Mouse (Mus musculus): ENCODE measurements around the gene Cd82. TPM values are rescaled to one million over a fixed set of nuclear protein-coding genes. Genes with fewer than 3 reads are reported as not detected.

The Cd82 gene
- polyA plus RNA-seq, 1 experiment from 2014 or later, result 6.2 TPM

- H3K4me1 ChIP-seq (replicated peaks; ENCODE audit: control insufficient read depth, insufficient read depth, low read length), result peaks cover 3% of the 10 kb centered on the region; the same call in 1 of the 2 replicates
- ATAC-seq (ENCODE audit: low FRiP score), result no peak
- no peak overlapping the region for H3K4me2 ChIP-seq (replicated peaks; ENCODE audit: low read depth, low read length)
- H3K9ac ChIP-seq (ENCODE audit: low read depth, low read length), result no peak overlapping the region
- DNase-seq (ENCODE audit: low spot score), result no peak
- H3K27ac ChIP-seq (ENCODE audit: low read depth, low read length), result no peak overlapping the region
- H3K9me3 ChIP-seq (ENCODE audit: control insufficient read depth, low read length), result no peaks in the 10 kb centered on the region
- H3K4me3 ChIP-seq (ENCODE audit: low read depth, low read length), result no peak overlapping the region
- no peaks in the 10 kb centered on the region for H3K27me3 ChIP-seq (ENCODE audit: control insufficient read depth, insufficient read depth, low read length)
- WGBS, result 83% methylated on average over 2 of the region's 2 CpGs
- no peaks in the 10 kb centered on the region for H3K36me3 ChIP-seq (ENCODE audit: control insufficient read depth, insufficient read depth, low read length)
Observed at GRCm38 (mm10) chr2:93443106-93443505, 19.8 kb downstream of the Cd82 start.

GRCm38 (mm10) chr2:93439812-93440559, 23.0 kb downstream of the Cd82 start:
- Histone ChIP-seq H3K9ac (ENCODE audit: low read depth, low read length) (no peak overlapping the region), H3K4me1 (replicated peaks; ENCODE audit: control insufficient read depth, insufficient read depth, low read length) (no peaks in the 10 kb centered on the region), H3K36me3 (ENCODE audit: control insufficient read depth, insufficient read depth, low read length) (no peaks in the 10 kb centered on the region), H3K9me3 (ENCODE audit: control insufficient read depth, low read length) (no peaks in the 10 kb centered on the region), H3K4me3 (ENCODE audit: low read depth, low read length) (no peak overlapping the region), H3K4me2 (replicated peaks; ENCODE audit: low read depth, low read length) (no peak overlapping the region), H3K27ac (ENCODE audit: low read depth, low read length) (no peak overlapping the region), H3K27me3 (ENCODE audit: control insufficient read depth, insufficient read depth, low read length) (no peaks in the 10 kb centered on the region)
- DNase-seq (ENCODE audit: low spot score), result no peak
- WGBS, result 81% methylated on average over 12 of the region's 12 CpGs
- ATAC-seq (ENCODE audit: low FRiP score), result no peak

GRCm38 (mm10) chr2:93439352-93439771, 23.6 kb downstream of the Cd82 start:
- Histone ChIP-seq H3K36me3 (ENCODE audit: control insufficient read depth, insufficient read depth, low read length) (no peaks in the 10 kb centered on the region), H3K4me3 (ENCODE audit: low read depth, low read length) (no peak overlapping the region), H3K9me3 (ENCODE audit: control insufficient read depth, low read length) (no peaks in the 10 kb centered on the region), H3K9ac (ENCODE audit: low read depth, low read length) (no peak overlapping the region), H3K27ac (ENCODE audit: low read depth, low read length) (no peak overlapping the region), H3K4me2 (replicated peaks; ENCODE audit: low read depth, low read length) (no peak overlapping the region), H3K27me3 (ENCODE audit: control insufficient read depth, insufficient read depth, low read length) (no peaks in the 10 kb centered on the region), H3K4me1 (replicated peaks; ENCODE audit: control insufficient read depth, insufficient read depth, low read length) (no peaks in the 10 kb centered on the region)
- DNase-seq (ENCODE audit: low spot score), result no peak
- WGBS, result 58% methylated on average over 9 of the region's 9 CpGs
- ATAC-seq (ENCODE audit: low FRiP score), result no peak

GRCm38 (mm10) chr2:93438335-93438734, 24.6 kb downstream of the Cd82 start:
- no peaks in the 10 kb centered on the region for H3K27me3 ChIP-seq (ENCODE audit: control insufficient read depth, insufficient read depth, low read length)
- H3K9me3 ChIP-seq (ENCODE audit: control insufficient read depth, low read length), result no peaks in the 10 kb centered on the region
- H3K4me1 ChIP-seq (replicated peaks; ENCODE audit: control insufficient read depth, insufficient read depth, low read length), result no peaks in the 10 kb centered on the region
- H3K4me2 ChIP-seq (replicated peaks; ENCODE audit: low read depth, low read length), result no peak overlapping the region
- no peak overlapping the region for H3K27ac ChIP-seq (ENCODE audit: low read depth, low read length)
- ATAC-seq (ENCODE audit: low FRiP score) (no peak), DNase-seq (ENCODE audit: low spot score) (no peak)
- no peak overlapping the region for H3K4me3 ChIP-seq (ENCODE audit: low read depth, low read length)
- no peaks in the 10 kb centered on the region for H3K36me3 ChIP-seq (ENCODE audit: control insufficient read depth, insufficient read depth, low read length)
- no peak overlapping the region for H3K9ac ChIP-seq (ENCODE audit: low read depth, low read length)
- 65% methylated on average over 6 of the region's 6 CpGs for WGBS

- Histone ChIP-seq H3K4me1 (replicated peaks; ENCODE audit: control insufficient read depth, insufficient read depth, low read length) (no peaks in the 10 kb centered on the region), H3K9ac (ENCODE audit: low read depth, low read length) (no peak overlapping the region), H3K4me2 (replicated peaks; ENCODE audit: low read depth, low read length) (no peak overlapping the region), H3K27me3 (ENCODE audit: control insufficient read depth, insufficient read depth, low read length) (no peaks in the 10 kb centered on the region), H3K36me3 (ENCODE audit: control insufficient read depth, insufficient read depth, low read length) (no peaks in the 10 kb centered on the region), H3K9me3 (ENCODE audit: control insufficient read depth, low read length) (no peaks in the 10 kb centered on the region), H3K4me3 (ENCODE audit: low read depth, low read length) (no peak overlapping the region), H3K27ac (ENCODE audit: low read depth, low read length) (no peak overlapping the region)
- WGBS, result 82% methylated on average over 4 of the region's 4 CpGs
- DNase-seq (ENCODE audit: low spot score), result no peak
- no peak for ATAC-seq (ENCODE audit: low FRiP score)
Observed at GRCm38 (mm10) chr2:93435577-93435976, 27.4 kb downstream of the Cd82 start.

DNA sequence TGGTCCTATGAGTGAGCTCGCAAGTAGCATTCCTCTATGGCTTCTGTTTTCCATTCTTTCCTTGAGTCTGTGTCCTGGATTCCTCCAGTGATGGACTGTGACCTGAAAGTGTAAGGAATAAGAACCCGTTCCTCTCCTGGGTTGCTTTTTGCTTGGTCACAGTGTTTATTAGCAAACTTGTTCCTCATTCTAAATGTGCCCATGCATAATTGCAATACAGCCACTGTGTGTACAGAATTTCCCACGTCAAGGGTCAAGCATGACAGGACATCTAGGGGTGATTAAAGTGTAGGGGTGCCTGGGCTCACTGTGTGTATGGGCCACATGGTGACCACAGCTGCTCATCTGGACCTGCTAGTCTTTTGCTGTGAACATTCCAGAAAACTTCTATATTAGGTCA, 28.0 kb downstream of the Cd82 start:
- Histone ChIP-seq H3K27me3 (ENCODE audit: control insufficient read depth, insufficient read depth, low read length) (no peaks in the 10 kb centered on the region), H3K9me3 (ENCODE audit: control insufficient read depth, low read length) (no peaks in the 10 kb centered on the region), H3K27ac (ENCODE audit: low read depth, low read length) (no peak overlapping the region), H3K36me3 (ENCODE audit: control insufficient read depth, insufficient read depth, low read length) (no peaks in the 10 kb centered on the region), H3K4me3 (ENCODE audit: low read depth, low read length) (no peak overlapping the region), H3K4me1 (replicated peaks; ENCODE audit: control insufficient read depth, insufficient read depth, low read length) (no peaks in the 10 kb centered on the region), H3K4me2 (replicated peaks; ENCODE audit: low read depth, low read length) (no peak overlapping the region), H3K9ac (ENCODE audit: low read depth, low read length) (no peak overlapping the region)
- ATAC-seq (ENCODE audit: low FRiP score) (no peak), DNase-seq (ENCODE audit: low spot score) (no peak)
- WGBS, result 87% methylated on average over 3 of the region's 3 CpGs

DNA sequence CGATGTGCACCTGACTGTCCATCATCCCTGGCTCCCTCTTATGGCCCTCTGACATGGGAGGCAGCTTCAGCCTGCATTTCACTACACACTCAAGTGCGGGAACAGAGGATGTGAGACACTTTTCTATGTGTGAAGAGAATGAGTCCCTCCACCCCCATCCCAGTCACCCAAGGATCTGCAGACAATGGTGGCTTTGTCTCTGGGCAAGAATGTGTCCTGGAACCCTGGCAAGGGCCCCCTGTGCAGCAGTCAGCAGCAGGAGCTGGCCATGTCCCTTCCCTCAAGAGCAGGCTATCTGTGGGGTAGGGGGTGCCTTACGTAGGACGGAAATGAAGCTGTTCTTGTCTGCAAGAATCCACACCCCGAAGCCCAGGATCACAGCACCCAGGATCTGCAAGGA, 29.4 kb downstream of the Cd82 start:
- H3K9me3 ChIP-seq (ENCODE audit: control insufficient read depth, low read length), result no peaks in the 10 kb centered on the region
- H3K4me2 ChIP-seq (replicated peaks; ENCODE audit: low read depth, low read length), result no peak overlapping the region
- WGBS, result 73% methylated on average over 5 of the region's 5 CpGs
- no peak for DNase-seq (ENCODE audit: low spot score)
- H3K36me3 ChIP-seq (ENCODE audit: control insufficient read depth, insufficient read depth, low read length), result no peaks in the 10 kb centered on the region
- no peak overlapping the region for H3K9ac ChIP-seq (ENCODE audit: low read depth, low read length)
- H3K27ac ChIP-seq (ENCODE audit: low read depth, low read length), result no peak overlapping the region
- no peaks in the 10 kb centered on the region for H3K4me1 ChIP-seq (replicated peaks; ENCODE audit: control insufficient read depth, insufficient read depth, low read length)
- H3K4me3 ChIP-seq (ENCODE audit: low read depth, low read length), result no peak overlapping the region
- no peak for ATAC-seq (ENCODE audit: low FRiP score)
- H3K27me3 ChIP-seq (ENCODE audit: control insufficient read depth, insufficient read depth, low read length), result no peaks in the 10 kb centered on the region

DNA sequence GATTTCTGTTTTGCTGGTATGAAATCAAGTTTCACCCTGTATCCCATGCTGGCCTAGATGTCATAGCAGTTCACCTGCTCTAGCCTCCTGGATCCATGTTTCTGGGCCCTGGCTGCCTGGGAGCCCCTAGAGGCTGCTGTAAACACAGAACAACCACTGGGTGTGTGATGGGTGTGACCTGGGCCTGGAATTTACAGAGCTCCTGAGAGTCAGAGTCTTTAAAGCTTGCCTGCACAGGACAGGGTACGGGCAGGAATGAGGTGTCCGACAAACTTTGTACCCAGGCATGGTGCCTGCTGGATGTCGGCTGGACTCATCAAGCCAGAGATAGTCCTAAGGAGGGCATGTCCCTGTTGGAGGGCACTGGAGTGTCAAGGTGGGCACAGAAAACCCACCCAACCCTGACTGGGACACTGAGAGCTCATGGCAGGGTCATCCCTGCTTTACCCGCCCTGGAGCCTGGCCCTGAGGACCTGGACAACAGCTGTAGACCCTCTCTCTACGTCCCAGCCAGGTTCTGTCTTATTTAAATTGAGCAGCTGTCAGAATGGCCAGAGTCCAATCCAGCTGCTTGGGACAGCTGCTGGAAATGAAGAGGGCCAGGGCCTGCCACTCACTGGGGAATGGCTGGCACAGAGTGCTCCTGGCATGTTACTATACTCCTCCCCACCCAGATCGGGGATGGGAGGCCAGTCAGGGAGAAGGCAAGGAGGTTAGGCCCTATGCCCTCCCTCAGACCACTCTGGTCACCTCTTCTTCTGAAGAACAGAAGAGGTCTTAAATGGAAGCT, 30.1 kb downstream of the Cd82 start:
- no peak overlapping the region for H3K4me3 ChIP-seq (ENCODE audit: low read depth, low read length)
- DNase-seq (ENCODE audit: low spot score) (no peak), ATAC-seq (ENCODE audit: low FRiP score) (no peak)
- no peaks in the 10 kb centered on the region for H3K36me3 ChIP-seq (ENCODE audit: control insufficient read depth, insufficient read depth, low read length)
- H3K27ac ChIP-seq (ENCODE audit: low read depth, low read length), result no peak overlapping the region
- H3K4me1 ChIP-seq (replicated peaks; ENCODE audit: control insufficient read depth, insufficient read depth, low read length), result no peaks in the 10 kb centered on the region
- no peak overlapping the region for H3K4me2 ChIP-seq (replicated peaks; ENCODE audit: low read depth, low read length)
- H3K9me3 ChIP-seq (ENCODE audit: control insufficient read depth, low read length), result no peaks in the 10 kb centered on the region
- no peak overlapping the region for H3K9ac ChIP-seq (ENCODE audit: low read depth, low read length)
- WGBS, result 73% methylated on average over 6 of the region's 6 CpGs
- H3K27me3 ChIP-seq (ENCODE audit: control insufficient read depth, insufficient read depth, low read length), result no peaks in the 10 kb centered on the region
